Mouse (Mus musculus) kidney, postnatal 36 days (tissue): ENCODE data around the gene Cct8.
"Not testable (repeated sequence)": the region's sequence is repeated elsewhere in the genome, so short reads cannot be mapped to it uniquely, and the experiment has no call there.

ENCODE experiments used
- DNase-seq, 2 experiments: peaks; one replicate each; pipeline ENCODE4 v3.0.0; 2021 to 2022; ENCODE audit warnings: mixed read lengths in 2 of 2

The Cct8 gene

GRCm38 (mm10) chr16:87495716-87496447 is at the start of gene Cct8:
Gene Cct8 (minus strand): TSS chr16:87495873.
- DNase-seq: peak; percentile 99

DNA sequence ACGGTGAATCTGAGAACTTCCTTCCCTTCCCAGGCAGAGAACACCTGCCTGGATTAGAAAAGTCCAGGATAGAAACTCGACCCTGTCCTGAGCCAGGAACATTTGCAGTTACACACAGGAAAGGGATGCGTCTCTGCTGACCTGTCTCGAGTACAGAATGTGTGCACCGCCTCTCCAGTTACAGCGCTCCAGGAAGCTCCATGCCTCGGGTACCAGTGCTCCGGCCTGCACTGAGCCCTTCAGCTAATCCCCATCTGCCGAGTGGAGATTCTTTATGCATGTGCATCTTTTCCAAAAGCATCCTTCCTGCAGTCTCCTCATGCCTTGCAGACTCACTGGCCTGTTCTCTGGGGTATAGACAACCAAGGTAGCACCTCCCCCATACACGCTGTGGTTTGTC is 33.1 kb upstream of the Cct8 start:
- no peak for DNase-seq

DNA sequence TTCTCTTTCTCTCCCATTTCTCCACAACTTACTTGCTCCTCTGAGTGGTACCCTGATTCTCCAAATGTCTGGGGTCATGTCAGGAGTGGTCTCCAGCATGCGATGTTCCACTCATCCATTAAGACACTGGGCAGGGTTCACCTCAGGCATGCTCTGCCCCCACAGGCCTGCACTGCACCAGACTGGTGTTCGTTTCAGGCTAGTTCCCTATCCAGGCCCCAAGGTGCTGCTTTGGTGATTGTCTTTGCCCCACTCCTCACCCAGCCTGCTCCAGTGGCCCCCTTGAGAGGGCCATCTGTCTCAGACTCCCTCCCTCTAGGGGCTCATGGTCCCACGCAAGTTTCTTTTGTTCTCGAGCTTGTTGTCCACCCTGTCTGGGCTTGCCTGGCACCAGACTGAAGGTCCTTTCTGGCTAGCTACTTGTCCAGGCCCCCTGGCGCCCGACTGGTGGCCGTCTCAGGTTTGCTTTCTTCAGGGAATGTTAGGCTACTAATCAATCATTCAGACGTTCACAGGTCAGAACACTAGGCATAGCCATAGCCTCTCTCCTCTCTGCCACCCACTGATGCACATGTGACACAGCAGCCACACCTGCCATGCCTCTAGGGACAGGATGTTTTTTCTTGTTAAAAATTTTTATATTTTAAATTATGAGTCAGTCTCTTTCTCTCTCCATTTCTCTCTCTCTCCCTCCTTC is 32.0 kb upstream of the Cct8 start:
- no peak for DNase-seq

DNA sequence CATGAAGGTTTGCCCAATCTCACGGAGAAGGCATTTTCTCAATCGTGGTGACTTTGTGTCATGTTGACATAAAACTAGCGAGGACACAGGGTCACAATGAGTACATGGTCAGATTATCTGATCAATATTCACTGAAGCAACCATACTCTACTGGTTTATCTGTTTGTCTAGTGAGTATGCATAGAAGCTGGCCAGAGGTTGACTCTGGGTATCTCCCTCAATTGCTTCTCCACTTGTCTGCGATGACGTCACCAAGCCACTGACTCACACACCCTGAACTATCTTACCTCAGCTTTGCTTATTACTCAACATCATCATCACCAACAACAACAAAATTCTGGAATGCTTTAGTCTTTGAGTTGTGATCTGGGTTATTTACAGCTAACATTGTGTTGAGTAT is 28.6 kb upstream of the Cct8 start:
- no peak for DNase-seq

DNA sequence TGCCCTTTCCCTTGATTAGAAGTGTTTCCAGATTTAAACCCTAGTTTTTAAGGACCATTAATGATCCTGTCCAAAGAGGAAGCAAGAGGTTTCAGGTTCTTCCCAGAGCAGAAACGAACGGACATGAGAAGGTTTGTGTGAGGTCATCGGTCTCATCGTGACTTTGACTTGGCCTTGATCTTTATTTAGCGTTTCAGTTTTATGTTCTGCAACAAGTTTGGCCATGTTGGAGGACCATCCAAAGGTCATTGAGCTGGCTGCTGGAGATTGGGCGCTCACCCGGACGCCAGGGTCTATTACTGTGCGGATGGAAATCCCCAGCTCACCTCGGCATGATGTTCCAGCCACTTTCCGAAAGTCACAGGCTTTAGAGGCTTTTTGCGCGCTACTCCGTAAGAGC is 16.7 kb upstream of the Cct8 start:
- DNase-seq: no peak

DNA sequence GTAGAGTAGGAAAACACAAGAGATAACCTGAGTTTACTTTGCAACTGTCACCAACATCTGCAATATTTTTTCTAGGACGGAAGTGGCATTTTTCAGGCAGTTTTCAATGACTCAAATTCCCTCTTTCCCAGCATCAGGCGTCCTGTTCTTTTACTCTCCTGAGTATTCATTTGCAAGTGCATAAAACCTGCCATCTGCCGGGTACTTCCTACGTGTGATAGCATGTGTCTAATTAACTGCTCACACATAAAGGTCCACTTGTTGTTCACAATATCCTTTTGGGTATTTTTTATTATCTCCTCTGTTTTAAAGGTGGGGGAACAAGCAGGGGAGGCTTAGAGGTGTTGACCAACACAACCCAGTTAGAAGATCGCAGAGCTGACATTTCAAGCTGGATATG is 16.0 kb upstream of the Cct8 start:
- DNase-seq: no peak

- DNase-seq: peak; percentile 10
Measured at GRCm38 (mm10) chr16:87501304-87502078, 5.8 kb upstream of the Cct8 start.

DNA sequence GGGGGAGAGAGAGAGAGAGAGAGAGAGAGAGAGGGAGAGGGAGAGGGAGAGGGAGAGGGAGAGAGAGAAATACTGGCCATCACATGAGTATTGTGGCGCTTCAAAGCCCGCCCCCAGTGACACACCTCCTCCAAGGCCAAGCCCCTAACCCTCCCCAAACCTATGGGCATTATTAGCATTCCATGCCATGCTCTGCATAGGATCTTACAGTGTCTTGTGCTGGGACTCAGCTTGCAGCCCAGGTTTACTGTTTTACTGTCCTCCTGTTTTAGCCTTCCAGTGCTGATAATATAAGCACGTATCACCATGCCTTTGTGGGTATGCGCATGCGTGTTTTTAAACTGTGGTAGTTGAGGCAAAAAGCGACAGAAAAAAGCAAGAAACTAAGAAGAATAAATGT is 3.9 kb upstream of the Cct8 start:
- DNase-seq: no peak

- no peak for DNase-seq
Measured at GRCm38 (mm10) chr16:87497171-87497570, 1.5 kb upstream of the Cct8 start.

GRCm38 (mm10) chr16:87496728-87497127 is 1.1 kb upstream of the Cct8 start:
- no peak for DNase-seq

DNA sequence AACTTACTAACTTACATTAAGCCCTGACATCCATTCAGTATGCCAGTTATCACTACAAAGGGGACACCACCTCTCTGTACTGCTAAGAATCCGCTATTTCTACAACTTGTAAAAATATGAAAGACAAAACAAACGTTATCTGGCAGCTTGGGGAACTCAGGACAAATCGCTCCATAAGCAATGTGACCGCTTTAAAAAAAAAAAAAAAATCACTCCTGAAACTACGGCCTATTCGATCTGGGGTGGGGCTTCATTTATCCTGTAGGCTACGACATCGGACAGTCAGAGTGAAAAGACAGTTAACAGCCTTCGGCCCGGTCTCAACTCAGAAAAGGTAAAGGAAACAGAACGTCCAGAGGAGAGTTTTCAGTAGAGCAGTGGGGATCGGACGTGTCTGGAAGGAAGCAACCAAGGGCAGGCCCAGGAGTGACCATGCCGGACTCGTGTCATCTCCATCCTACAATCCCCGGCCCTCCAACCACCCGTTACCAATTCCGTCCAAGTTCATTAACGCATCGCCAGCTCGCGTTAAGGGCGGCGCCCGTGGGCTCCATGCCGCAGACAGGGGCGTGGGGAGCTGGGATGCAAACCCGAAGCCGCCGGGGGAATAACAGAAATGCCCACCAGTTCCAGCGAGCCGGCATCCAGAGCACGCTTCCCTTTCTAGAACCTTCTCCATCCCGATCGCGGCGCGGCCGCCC is 568 bp downstream of the Cct8 start:
- DNase-seq: peak in 1 of 2 experiments; percentile 42

DNA sequence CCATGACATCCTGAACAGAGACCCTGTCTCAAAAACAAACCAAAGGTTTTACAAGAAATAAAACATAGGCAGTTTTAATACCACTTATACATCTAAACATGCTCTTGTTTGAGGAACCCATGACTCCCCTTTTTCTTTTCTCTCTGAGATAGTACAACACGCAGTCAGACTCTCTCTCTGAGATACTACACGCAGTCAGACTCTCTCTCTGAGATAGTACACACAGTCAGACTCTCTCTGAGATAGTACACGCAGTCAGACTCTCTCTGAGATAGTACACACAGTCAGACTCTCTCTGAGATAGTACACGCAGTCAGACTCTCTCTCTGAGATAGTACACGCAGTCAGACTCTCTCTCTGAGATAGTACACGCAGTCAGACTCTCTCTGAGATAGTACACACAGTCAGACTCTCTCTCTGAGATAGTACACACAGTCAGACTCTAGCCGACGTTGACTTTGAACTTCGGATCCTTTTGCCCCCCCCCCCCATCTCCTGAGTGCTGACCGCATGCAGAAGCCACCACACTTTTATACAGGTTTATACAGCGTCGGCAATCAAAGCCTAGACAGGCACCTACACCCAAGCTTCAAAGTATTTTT is 3.4 kb downstream of the Cct8 start:
- DNase-seq: not testable (repeated sequence)

- no peak for DNase-seq
Measured at GRCm38 (mm10) chr16:87488605-87489004, 7.1 kb downstream of the Cct8 start.

DNA sequence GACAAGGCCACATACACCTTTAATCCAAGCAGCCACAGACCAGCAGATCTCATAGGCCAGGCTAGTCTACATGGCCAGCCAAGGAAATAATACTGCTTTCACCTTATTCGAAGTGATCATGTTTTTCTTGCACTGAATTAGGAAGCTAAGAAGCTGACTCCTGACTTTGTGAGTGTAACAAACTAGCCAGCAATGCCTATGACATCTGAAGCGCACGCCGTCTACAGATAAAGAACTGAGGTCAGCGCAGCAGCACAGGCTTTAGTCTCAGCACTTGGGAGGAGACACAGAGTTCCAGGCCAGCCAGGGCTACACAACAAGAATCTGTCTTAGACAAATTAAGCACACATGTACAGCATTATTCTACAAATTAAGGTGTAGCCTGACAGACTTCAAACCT is 8.9 kb downstream of the Cct8 start:
- DNase-seq: no peak

GRCm38 (mm10) chr16:87484367-87484766 is 11.3 kb downstream of the Cct8 start:
- DNase-seq: no peak

DNA sequence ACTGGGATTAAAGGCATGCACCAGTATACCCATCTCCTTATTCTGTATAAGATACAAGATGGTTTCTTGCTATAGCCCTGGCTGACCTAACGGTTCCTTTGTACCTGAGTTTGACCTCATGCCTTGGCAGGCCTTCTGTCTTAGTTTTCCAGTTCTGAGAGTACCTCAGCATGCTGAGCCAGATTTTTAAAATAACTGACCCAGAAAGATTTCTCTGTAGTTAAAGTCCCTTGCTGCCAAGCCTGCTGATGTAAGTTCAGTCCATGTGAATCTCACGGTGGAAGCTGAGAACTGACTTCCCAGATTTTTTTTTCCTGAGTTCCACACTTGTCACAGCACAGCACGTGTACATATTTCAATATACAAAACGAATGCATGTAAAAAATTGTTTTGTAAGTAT is 25.1 kb downstream of the Cct8 start:
- no peak for DNase-seq

GRCm38 (mm10) chr16:87458752-87459151 is 36.9 kb downstream of the Cct8 start:
- no peak for DNase-seq

DNA sequence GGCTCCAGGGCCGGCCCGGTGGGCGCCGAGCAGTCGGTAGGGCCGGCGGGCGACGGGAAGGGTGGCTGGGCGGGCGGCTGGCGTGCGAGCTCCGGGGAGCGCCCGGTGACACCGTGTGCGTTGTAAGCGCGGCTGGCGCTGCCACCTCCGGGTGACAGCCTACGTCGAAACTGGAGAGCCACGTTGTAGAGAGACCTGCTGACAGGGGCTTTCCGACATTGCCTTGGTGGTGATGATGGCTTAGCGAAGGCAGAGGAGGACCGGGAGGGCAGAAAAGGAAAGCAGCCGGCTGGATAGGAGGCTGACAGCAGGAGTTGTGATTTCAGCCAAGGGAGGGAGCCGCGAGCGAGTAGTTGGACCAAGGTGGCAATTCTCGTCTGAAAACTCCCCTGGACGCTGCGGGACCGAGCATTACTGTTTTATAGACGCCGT is 40.5 kb downstream of the Cct8 start:
- DNase-seq: peak in 1 of 2 experiments; percentile 7

DNA sequence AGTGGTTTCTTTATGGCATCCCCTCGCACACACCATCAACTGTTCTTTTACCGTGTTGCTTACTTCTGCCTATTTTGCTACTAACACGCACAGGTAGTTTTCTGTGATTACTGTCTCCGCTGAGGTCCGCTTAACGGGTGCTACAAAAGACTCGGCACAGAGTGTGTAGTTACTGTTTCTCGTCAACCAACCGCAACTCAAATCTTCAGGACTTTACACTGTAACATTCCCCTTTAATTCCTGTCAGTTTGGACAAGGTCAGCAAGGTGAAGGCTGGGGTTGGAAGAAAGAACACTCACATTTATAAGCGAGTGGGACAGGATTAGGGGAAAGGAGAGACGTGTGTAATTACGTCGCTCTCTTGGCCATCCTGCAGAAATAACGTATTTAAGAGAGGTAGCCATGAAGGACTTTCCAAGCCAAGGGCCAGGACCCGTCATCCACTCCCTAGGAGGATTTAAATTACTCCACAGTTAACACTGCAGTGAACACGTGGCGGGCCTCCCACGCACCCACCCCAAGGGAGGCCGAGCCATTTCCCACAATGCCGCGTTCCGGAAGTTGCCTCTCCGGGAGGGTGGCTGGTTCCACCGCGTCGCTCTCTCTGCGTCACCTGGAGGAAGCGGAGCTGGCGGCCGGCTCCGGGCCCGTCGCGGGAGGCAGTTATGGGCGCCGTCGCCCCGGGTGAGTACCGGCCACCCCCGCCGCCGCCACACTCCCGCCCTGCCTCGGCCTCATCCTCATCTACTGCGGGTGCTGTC is 41.1 kb downstream of the Cct8 start, which contains the start of gene Usp16:
Gene Usp16, plus strand, starts transcription at position 285 of the 761 bp plus-strand sequence.
- DNase-seq: peak; percentile 93 to 95

DNA sequence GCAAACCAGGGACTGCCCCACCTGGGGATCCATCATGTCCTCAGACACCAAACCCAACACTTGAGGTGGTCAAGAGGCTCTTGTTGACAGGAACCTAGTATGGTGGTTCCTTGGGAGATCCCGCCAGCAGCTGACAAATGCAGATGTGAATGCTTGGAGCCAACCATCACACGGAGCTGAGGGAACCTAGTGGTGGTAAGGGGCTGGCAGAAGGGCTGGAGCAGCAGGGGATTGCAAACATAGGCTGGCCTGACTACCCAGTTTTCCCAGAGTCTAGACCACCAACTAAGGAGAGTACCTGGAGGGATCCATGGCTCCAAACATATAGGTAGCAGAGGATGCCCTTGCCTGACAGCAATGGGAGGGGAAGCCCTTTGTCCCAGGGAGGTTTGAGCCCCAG is 42.4 kb downstream of the Cct8 start:
- no peak for DNase-seq

DNA sequence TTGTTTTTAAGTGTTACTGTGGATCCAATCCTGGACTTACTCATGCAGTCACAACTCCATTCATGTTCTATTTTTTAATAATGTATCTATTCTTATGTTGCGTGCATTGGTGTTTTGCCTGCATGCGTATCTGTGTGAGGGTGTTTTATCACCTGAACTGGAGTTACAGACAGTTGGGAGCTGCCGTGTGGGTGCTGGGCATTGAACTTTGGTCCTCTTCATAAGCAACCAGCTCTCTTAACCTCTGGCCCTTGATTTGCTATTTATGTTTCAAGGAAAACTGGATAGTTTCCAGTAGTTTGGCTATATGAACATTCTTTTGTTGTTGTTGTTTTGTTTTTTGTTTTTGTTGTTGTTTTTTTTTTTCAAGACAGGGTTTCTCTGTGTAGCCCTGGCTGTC is 50.1 kb downstream of the Cct8 start:
- DNase-seq: no peak

DNA sequence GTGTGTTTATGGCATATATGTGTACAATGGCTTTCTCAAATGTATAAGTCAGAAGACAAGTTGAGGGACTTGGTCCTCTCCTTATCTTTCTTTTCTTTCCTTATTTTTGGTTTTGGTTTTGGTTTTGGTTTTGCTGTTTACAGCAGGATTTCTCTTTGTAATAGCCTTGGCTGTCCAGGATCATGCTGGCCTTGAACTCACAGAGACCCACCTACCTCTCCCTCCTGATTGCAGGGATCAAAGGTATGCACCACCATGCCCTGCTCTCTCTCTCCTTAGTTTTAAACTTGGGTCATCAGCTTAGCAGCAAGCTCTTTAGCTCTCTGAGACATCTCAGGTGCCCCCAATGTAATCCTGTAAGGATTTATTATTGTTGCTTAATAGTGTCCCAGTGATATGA is 50.6 kb downstream of the Cct8 start:
- no peak for DNase-seq
